Mouse (Mus musculus): ENCODE data around the gene Syt11.
"Not testable (repeated sequence)": the region's sequence is repeated elsewhere in the genome, so short reads cannot be mapped to it uniquely, and the experiment has no call there.

Gene Syt11

DNA sequence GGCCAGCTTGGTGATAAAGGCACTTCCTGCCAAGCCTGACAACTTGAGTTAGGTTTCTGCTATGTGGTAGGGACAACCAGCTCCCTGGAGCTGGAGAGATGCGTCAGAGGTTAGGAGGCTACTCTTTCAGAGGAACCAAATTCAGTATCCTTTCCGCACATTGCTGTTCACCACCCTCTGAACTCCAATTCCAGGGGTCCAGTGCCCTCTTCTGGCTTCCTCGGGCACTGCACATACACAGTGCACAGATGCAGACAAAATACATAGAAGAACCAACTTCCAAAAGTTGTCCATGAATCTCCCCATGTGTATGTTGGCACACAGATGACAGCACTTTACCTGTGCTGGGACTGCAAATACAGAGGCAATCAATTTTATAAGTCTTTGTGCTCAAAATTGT, 36.3 kb downstream of the Syt11 start:
- DNase-seq (ENCODE audit: low spot score in 2 of 2), result peak in 1 of 2 experiments; percentile 64

DNA sequence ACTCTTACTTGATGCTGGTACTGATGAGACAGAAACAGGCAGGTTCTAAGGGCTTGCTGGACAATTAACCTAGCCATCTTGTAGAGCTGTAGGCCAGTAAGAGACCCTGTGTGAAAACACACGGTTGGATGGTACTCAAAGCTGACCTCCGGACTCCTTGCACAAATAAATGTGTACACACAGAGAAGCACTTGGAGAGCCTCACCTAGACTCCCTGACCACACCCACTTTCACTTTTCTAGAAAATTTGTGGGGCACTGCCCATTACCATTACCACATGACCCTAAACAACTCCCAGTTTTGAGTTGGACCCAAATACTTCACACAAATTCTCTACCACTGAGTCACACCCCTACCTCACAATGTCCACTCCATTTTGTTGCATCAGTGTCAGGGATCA, 38.4 kb downstream of the Syt11 start:
- DNase-seq (ENCODE audit: low spot score in 2 of 2), result no peak

GRCm38 (mm10) chr3:88719098-88719497, 55.9 kb downstream of the Syt11 start:
- no peak for DNase-seq (ENCODE audit: low spot score in 2 of 2)

GRCm38 (mm10) chr3:88717831-88718230, 57.1 kb downstream of the Syt11 start:
- no peak for DNase-seq (ENCODE audit: low spot score in 2 of 2)

DNA sequence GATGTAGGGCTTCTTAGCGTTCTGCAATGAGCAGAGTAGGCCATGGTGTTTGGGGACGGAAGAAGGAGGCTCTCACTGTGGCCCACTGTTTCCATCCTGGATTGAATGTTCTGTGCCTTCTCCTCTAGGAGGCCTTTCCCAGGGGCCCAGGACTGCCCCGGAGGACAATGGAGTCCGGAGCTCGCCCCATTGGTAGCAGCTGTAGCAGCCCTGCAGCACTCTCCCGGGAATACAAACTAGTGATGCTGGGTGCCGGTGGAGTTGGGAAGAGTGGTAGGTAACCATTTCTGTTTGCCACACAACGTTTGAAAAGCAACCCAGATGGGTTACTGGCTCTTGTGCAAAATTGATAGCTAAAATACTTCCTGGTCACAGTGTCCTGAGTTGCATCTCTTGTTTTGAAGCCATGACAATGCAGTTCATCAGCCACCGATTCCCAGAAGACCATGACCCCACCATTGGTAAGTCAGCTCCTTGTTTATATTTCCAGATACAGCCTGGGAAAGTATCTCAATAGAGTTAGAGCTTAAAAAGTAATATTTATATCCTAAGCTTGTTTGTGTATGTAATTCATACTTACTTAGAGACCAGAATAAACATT, 57.7 kb downstream of the Syt11 start:
- peak in 1 of 2 experiments; percentile 23 for DNase-seq (ENCODE audit: low spot score in 2 of 2)

DNA sequence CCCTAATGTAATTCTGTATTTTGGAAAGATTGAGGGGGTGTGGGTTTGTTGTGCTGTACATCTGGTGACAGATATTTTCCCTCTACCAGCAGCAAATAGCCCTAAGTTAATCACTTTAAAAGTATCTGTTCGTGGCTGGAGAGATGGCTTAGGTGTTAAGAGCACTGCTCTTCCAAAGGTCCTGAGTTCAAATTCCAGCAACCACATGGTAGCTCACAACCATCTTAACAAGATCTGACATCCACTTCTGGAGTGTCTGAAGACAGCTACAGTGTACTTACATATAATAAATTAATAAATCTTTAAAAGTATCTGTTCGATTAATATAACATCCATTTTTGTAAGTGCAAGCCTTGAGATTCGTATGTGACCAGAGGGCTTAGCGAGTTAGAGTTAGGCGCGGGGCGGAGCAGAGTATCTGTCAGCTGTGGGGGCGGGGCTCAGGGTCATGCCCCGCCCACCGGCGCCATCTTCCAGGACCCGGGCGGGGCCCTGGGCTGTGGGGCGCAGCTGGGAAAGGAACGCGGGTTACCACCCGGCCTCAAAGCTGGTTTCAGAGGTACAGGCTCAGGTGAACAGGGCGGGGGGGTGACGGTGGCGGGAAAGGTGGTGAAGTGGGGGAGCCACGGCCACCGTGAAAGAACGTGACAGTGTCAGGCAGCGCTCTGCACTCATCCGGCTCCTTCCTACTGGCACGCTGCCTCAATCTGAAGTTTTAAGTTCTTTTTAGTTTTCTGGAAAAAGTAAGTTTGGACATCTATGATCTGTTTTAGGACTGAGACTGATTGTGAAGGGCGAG, 58.4 kb downstream of the Syt11 start, which contains the start of gene Rit1:
TSS of gene Rit1 (plus strand) at position 440 of the 799 bp plus-strand sequence.
- peak; percentile 62 to 84 for DNase-seq (ENCODE audit: low spot score in 2 of 2)

GRCm38 (mm10) chr3:88715716-88716115, 59.2 kb downstream of the Syt11 start:
- not testable (repeated sequence) for DNase-seq (ENCODE audit: low spot score in 2 of 2)

DNA sequence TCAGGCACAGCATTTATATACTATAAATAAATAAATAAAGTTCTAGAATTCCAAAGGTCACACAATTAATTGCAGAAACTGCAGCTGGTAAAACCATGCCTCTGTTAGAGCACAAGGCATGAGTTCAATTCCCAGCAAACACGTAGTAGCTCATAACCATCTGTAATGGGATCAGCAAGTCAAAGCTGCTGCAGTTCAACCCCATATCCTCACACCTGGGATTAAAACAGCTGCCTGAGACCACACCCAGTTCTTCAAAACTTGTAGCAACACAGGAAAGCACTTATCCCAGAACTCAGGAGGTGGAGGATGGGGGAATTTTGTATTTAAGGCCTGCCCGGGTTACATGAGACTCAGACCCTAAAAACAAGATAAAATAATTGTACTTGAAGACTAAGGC, 60.2 kb downstream of the Syt11 start:
- no peak for DNase-seq (ENCODE audit: low spot score in 2 of 2)

- DNase-seq (ENCODE audit: low spot score in 2 of 2), result no peak
Observed at GRCm38 (mm10) chr3:88713709-88714108, 61.3 kb downstream of the Syt11 start.

DNA sequence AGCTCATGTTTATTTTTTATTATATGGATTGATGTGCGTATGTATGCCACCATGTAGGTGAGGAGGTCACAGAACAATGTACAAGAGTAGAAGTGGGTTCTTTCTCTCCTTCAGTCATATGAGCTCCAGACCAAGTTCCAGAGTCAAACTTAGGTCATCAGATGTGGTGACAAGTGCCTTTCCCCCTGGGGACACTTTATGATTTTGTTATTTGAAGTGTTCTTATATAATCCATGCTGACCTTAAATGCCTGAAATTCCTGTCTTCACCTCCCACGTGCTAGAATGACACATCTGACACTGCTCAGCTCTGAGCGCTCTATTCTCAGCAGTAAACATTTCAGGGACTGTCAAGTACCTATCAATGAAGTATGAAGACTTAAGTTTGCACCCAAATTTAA, 73.7 kb downstream of the Syt11 start:
- no peak for DNase-seq (ENCODE audit: low spot score in 2 of 2)

GRCm38 (mm10) chr3:88700247-88700646, 74.7 kb downstream of the Syt11 start:
- DNase-seq (ENCODE audit: low spot score in 2 of 2), result no peak

DNA sequence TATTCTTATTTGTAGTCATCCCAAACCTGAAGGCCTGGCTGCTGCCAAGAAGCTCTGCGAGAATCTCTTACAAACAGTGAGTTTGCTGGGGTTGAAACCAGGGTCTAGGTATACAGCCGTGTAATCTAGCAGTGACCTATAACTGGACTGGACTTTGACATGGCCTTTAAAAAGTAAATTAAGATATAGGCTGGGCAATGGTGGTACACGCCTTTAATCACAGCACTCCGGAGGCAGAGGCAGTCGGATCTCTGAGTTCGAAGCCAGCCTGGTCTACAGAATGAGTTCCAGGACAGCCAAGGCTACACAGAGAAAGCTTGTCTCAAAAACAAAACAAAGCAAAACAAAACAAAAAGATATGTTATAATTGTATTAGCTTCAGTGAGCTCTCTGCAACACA, 76.1 kb downstream of the Syt11 start:
- no peak for DNase-seq (ENCODE audit: low spot score in 2 of 2)

DNA sequence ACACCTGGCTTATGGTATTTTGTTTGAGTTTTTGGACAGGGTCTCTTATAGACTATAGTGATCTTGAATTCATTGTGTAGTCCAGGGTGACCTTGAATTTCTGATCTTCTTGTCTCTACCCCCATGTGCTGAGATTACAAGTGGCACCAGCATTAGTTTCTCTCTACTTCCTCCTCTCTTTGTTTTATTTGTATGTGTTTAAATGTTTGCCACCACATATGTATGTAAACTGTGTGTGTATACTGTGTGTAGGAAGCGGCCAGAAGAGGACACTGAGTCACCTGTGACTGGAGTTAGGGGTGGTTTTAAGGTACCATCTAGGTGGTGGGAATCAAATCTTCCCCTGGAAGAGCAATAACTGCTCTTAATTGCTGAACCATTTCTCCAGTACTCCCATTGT, 76.9 kb downstream of the Syt11 start:
- DNase-seq (ENCODE audit: low spot score in 2 of 2), result no peak

- no peak for DNase-seq (ENCODE audit: low spot score in 2 of 2)
Observed at GRCm38 (mm10) chr3:88695545-88695944, 79.4 kb downstream of the Syt11 start.
